Mouse (Mus musculus) liver, embryonic 14.5 days (tissue): ENCODE results near the gene Wfikkn1. TPM values are rescaled to one million over a fixed set of nuclear protein-coding genes. Genes with fewer than 3 reads are reported as not detected.

Experiments used
- ATAC-seq: fragments of 200-750 bp; cut with Nextera tagmentation; 2 replicates; pipeline ENCODE4 v1.8.0; 2017; ENCODE audit warnings: moderate number of reproducible peaks, mild to moderate bottlenecking, moderate library complexity; ENCODE audit not compliant: insufficient read depth
- DNase-seq, 3 experiments: peaks; one replicate each; pipeline ENCODE4 v3.0.0-alpha.2; 2012 to 2013; ENCODE audit warnings: low read depth in 3 of 3, low spot score in 3 of 3
- H3K27ac ChIP-seq: fragments of 300-500 bp; sonication (generic); 2 replicates; pipeline ENCODE4 v1.5.1; 2014; ENCODE audit warnings: moderate library complexity, mild to moderate bottlenecking, control low read depth, inconsistent platforms
- H3K27me3 ChIP-seq: fragments of 300-500 bp; sonication (generic); 2 replicates; pipeline ENCODE4 v1.6.1; 2014; ENCODE audit warnings: mild to moderate bottlenecking, low read length, moderate library complexity; ENCODE audit not compliant: control insufficient read depth, insufficient read depth
- H3K36me3 ChIP-seq: fragments of 300-500 bp; sonication (generic); replicated peaks from 2 replicates; pipeline ENCODE4 v1.6.1; 2014; ENCODE audit warnings: low read depth; ENCODE audit not compliant: control insufficient read depth, insufficient read depth
- H3K4me1 ChIP-seq, 2 experiments: fragments of 200-500 bp in 1 of 2; fragments of 300-500 bp in 1 of 2; sonication (generic) in 1 of 2; replicated peaks; 2 replicates each; pipeline ENCODE4 v1.6.1; 2012 to 2014; ENCODE audit warnings: antibody characterized with exemption in 1 of 2, inconsistent platforms in 1 of 2, low read length in 1 of 2; ENCODE audit not compliant: control insufficient read depth in 2 of 2, insufficient read depth in 2 of 2
- H3K4me2 ChIP-seq: fragments of 300-500 bp; sonication (generic); 2 replicates; pipeline ENCODE4 v1.6.1; 2014; ENCODE audit warnings: low read depth, mild to moderate bottlenecking, control low read depth, moderate library complexity
- H3K4me3 ChIP-seq, 2 experiments: fragments of 200-500 bp in 1 of 2; fragments of 300-500 bp in 1 of 2; sonication (generic) in 1 of 2; 2 replicates each; pipeline ENCODE4 v1.5.1; 2012 to 2014; ENCODE audit warnings: low read depth in 2 of 2, low read length in 2 of 2, mild to moderate bottlenecking in 2 of 2, control low read depth in 1 of 2, inconsistent platforms in 1 of 2, moderate library complexity in 1 of 2; ENCODE audit not compliant: insufficient read depth in 1 of 2
- H3K9ac ChIP-seq: fragments of 300-500 bp; sonication (generic); replicated peaks from 2 replicates; pipeline ENCODE4 v1.6.1; 2014; ENCODE audit warnings: mild to moderate bottlenecking, control low read depth, moderate library complexity
- H3K9me3 ChIP-seq: fragments of 300-500 bp; sonication (generic); 2 replicates; pipeline ENCODE4 v1.6.1; 2016; ENCODE audit warnings: low read length, mixed read lengths; ENCODE audit not compliant: control insufficient read depth
- CTCF ChIP-seq: IDR thresholded peaks from 2 replicates; pipeline ENCODE4 v1.5.1; 2016; ENCODE audit warnings: antibody characterized with exemption, low read depth, control low read depth
- EP300 ChIP-seq: IDR thresholded peaks from 2 replicates; pipeline ENCODE4 v1.6.1; 2016; ENCODE audit warnings: antibody characterized with exemption, low read depth
- WGBS: fragments of 180-500 bp; shearing (Covaris S2); extraction: QIAGEN DNeasy Blood & Tissue Kit; methylation state at CpG from one replicate; pipeline ENCODE4 v1.1.7; 2014; ENCODE audit not compliant: insufficient replicate concordance; 5-methylcytosine and 5-hydroxymethylcytosine counted together
- polyA plus RNA-seq, 2 experiments: library from polyadenylated mRNA; depleted of rRNA in 1 of 2; stranded (reverse) in 1 of 2; unstranded in 1 of 2; fragments of >200 nt; fragmentation: Nextera tagmentation in 1 of 2; extraction: Ambion mirVana in 1 of 2; gene quantifications; 2 replicates each; pipeline versions ENCODE4 v1.2.1 to v1.2.3; 2012 to 2014

Gene Wfikkn1
- polyA plus RNA-seq, 2 experiments = 0.52 to 0.54 TPM

DNA sequence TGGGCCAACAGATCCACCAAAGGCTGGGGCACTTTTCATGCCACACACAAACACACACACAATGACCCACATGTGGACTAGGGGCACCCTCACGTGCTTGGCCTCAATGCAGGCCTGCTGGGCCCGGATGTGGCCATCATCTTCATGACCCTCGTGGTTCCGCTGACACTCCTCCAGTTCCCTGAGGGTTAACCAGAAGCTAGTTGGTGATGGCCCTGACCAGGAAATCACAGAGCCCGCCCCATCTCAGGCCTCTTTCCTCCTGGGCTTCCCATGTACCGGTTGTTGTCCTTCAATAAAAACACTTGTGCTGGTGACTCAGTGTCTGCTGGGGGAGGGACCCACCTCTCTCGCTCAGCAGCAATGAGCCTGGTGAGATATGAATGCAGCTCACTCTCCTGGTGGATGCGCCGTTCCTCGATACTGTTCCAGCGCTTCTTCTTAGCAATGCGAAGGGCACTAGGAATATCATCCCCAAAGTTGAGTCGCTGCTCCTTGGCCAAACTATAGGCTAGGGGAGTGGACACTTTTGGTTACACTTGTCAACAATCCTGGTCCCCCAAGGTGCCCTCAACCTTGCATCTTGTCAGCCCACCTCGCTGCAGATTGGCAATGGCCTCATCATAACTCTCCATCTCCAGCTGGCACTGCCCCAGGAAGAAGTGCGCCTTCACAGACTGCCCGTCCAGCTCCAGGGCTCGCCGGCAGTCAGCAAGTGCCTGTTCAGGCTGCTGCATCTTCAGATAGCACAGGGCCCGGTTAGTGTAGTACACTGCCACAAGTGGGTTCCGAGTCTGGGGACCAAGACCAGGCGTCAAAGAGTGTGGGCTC is 49.0 kb downstream of the Wfikkn1 start:
- Histone ChIP-seq H3K4me1 (peaks cover 10 to 16% of the 10 kb centered on the region in 2 experiments), H3K27me3 (no peaks in the 10 kb centered on the region), H3K36me3 (peaks cover 11% of the 10 kb centered on the region), H3K4me3 (peak overlapping the region; percentile 70 to 74), H3K9me3 (no peaks in the 10 kb centered on the region), H3K9ac (peak overlapping the region; percentile 63), H3K27ac (peak overlapping the region; percentile 38), H3K4me2 (peak overlapping the region; percentile 83)
- no peak for ATAC-seq
- DNase-seq = no peak
- 43% methylated on average over 21 of the region's 21 CpGs for WGBS
- TF ChIP-seq EP300 (no peak), CTCF (no peak)

DNA sequence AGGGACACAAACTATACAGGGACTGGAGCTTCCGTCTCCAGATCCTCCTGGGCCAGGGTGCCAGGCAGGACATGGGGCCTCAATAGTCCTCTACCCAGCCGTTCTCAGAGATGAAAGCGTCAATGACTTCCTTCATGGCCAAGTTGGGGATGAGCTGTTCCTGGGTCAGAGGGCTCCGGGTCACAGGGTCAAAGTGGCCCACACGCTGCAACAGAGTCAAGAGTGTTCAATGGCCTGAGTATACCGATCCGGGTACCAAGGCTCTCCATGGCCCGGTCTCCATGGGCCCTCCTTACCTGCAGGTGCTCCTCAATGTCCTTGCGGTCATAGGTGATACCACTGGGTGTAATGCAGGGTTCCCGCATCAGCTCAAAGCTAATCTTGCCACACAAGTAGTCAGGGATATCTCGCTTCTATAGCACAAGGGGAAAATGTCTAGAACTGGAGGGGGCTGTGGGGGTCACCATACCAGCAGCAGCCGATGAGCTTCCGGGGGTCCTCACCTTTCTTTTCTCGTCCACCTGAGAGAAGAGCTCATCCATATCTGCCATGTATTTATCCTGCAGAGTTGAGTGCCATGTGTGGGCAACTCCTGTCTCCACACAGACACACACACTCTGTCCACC is 49.7 kb downstream of the Wfikkn1 start:
- Histone ChIP-seq H3K9ac (no peak overlapping the region), H3K36me3 (peaks cover 13% of the 10 kb centered on the region)
- no peak for TF ChIP-seq CTCF
- no peak for TF ChIP-seq EP300

DNA sequence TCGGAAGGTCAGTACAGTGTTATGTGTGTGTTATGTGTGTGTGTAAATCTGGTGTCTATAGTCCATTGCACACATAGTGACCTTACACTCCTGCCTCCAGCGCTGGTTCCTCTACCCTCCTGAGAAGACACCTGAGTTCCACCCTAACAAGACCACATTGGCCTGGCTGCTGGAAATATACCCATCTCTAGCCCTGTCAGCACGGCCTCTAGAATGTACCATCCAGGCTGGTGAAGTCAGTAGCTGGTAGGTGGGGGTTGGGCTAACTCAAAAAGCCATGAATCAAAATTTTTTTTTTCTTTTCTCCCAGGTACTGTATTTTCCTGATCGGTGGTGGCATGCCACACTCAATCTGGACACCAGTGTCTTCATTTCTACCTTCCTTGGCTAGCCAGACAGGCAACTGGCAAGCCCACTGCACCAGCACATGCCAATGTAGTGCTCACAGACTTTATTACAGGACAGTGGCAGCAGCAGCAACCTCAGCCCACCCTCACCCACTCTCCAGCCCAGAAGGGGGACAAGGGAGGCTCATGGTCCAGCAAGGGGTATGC is 50.4 kb downstream of the Wfikkn1 start:
- Histone ChIP-seq H3K9me3 (no peaks in the 10 kb centered on the region), H3K4me1 (peaks cover 8 to 16% of the 10 kb centered on the region in 2 experiments), H3K27ac (no peak overlapping the region), H3K27me3 (no peaks in the 10 kb centered on the region), H3K4me3 (no peak overlapping the region; a peak in 1 of 4 replicates), H3K36me3 (peaks cover 14% of the 10 kb centered on the region), H3K4me2 (peak overlapping the region; percentile 70), H3K9ac (no peak overlapping the region)
- WGBS = 66% methylated on average over 4 of the region's 4 CpGs
- no peak for DNase-seq
- no peak for TF ChIP-seq EP300
- no peak for TF ChIP-seq CTCF
- no peak for ATAC-seq

More for the DNA sequence above, 49.7 kb downstream of the Wfikkn1 start:
- Histone ChIP-seq H3K4me3 (peak overlapping the region in 1 of 2 experiments; percentile 74; a peak in 1 of 4 replicates), H3K9me3 (no peaks in the 10 kb centered on the region), H3K27ac (no peak overlapping the region), H3K4me1 (peaks cover 8 to 16% of the 10 kb centered on the region in 2 experiments), H3K4me2 (peak overlapping the region; percentile 83), H3K27me3 (no peaks in the 10 kb centered on the region)
- WGBS = 80% methylated on average over 14 of the region's 14 CpGs
- ATAC-seq (no peak), DNase-seq (no peak)

DNA sequence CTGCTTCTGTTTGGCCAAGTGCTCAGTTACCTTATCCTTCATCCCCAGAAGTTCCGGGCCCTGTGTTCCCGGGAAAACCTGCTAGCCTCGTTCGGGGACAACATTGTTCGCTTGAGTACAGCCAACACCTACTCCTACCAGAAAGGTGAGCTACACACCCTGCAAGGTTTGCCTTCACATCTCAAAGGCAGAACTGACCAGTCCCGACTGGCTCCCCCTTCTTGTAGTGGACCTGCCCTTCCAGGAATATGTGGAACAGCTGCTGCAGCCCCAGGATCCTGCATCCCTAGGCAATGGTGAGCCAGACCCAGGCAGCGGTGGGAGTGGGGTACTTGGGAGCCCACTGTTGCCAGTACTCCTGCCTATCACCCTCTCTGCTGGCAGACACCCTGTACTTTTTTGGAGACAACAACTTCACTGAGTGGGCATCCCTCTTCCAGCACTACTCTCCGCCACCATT is 51.1 kb downstream of the Wfikkn1 start:
- no peak for TF ChIP-seq EP300
- no peak for TF ChIP-seq CTCF
- Histone ChIP-seq H3K4me1 (peaks cover 12 to 17% of the 10 kb centered on the region in 2 experiments), H3K9ac (peak overlapping the region; percentile 67), H3K27ac (peak overlapping the region; percentile 38; the same call in 1 of the 2 replicates), H3K27me3 (no peaks in the 10 kb centered on the region), H3K36me3 (peaks cover 14% of the 10 kb centered on the region), H3K4me3 (peak overlapping the region; percentile 64 to 72), H3K9me3 (no peaks in the 10 kb centered on the region), H3K4me2 (peak overlapping the region; percentile 70)
- no peak for ATAC-seq
- 33% methylated on average over 8 of the region's 8 CpGs for WGBS
- DNase-seq = no peak
